Mouse (Mus musculus) spleen, adult 12 weeks (tissue): Measurements from ENCODE around the gene Slc26a8.

Experiments
- DNase-seq: peaks from one replicate; pipeline ENCODE4 v3.0.0; 2022; ENCODE audit warnings: low spot score

The Slc26a8 gene

GRCm38 (mm10) chr17:28698672-28699071, 8.6 kb upstream of the Slc26a8 start:
- no peak for DNase-seq

GRCm38 (mm10) chr17:28698245-28698644, 8.2 kb upstream of the Slc26a8 start:
- no peak for DNase-seq

DNA sequence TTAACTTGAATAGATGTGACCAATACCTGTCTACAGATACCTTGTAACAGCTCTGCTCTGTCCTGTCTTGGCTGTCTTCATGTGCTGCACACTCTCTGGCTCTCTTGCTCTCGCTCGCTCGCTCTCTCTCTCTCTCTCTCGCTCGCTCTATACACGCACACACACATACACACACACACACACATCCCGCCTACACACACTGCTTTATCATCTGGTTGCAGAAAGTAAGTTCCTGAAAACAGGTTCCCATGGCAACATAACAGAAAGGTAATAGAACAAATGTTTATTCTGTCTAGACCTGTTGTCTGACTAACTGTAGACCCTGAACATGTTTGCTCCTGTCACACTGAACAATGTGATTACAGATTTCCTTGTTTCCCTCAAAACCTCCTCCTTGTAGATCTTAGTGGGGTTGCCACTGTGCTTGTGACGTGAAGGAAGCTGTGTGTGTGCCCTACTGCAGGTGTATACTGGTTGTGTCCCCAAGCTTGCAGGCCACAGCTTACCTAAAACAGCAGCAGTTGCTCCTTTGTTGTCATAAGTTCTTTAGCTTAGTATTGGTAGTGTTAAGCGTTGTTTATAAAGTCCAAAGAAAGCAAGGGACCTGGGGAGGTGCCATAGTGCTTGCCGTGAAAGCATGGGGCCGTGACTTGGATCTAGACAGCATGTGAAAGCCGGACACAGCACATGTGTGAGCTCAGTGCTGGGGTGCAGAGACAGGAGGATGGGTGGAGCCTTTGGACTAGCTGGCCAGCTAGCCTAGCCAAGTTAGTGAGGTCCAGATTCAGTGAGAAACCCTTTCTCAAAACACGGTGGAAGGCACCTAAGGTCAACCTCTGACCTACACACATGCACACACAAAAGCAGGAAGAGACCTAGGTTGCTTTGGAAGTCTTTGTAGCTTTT, 7.5 kb upstream of the Slc26a8 start:
- DNase-seq, result peak; percentile 45

DNA sequence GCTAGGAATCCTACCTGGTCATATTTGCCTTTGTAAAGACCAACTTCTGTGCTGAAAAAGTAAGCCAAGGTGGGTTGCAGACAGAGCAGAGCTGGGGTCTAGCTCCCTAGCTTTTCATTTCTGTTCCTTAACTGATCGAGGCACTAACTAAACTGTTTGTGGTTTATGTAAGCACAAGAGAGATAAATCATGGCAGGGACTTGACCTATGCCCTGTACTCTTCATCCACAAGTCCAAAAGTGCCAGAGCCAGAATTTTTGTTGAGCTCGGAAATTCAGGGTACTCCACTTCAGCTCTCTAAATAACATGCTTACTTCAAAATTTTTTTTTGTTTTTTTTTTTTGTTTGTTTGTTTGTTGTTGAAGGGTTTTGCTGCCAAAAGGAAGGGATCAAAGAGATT, 6.6 kb upstream of the Slc26a8 start:
- DNase-seq, result no peak

DNA sequence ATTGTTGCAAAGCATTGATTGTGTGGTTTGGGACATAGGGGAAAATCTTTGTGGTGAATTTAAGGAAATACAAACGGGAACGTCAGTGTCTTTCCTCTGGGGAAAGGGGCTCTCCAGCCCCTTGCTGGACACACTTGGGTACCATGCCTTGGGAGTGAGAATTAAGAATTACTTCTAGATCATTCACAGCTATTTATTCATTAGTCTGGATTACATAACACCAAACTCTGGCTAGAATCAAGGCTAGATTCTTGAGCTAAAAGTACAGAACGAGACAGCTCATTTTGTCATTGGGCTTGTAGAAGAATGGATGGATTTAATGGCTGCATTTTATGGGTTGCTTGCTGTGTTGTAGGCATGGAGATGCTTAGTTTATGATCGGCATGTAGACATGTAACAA, 4.8 kb upstream of the Slc26a8 start:
- no peak for DNase-seq

GRCm38 (mm10) chr17:28694078-28694477, 4.0 kb upstream of the Slc26a8 start:
- no peak for DNase-seq

DNA sequence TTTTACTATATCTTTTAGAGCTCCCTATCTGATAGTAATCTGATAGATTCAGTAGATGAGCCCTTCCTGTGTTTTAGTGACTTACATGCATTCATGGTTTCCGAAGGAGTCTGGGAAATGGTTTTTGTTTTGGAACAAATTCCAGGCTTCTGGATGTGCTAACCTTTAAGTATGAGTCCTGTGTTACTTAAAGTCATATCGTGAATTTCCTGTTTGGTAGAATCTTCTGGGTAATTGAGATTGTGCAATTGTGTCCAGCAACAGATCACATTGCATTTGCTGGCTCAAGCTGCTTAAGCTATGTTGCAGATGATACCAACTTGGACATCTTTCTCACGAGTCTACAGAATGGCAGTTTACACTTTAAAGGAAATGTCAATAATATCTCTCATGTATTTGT, 3.1 kb upstream of the Slc26a8 start:
- no peak for DNase-seq

DNA sequence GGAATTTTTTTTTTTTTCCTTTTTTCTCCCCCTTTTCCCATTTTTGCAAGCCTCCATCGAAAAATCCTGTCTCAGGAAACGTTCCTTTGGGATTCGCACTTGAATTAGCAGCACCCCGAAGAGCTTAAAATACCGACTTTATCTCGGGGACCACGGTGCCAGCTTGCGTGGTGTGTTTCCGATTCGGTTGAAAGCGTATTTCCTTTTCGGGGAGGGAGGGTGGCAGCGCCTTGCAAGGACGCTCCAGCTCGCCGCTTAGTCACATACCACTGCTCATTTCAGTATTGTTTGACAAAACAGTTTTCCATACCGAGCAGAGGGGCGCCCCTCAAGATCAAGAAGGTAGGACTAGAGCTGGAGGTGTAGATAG, 2.3 kb upstream of the Slc26a8 start:
- DNase-seq, result peak; percentile 54

DNA sequence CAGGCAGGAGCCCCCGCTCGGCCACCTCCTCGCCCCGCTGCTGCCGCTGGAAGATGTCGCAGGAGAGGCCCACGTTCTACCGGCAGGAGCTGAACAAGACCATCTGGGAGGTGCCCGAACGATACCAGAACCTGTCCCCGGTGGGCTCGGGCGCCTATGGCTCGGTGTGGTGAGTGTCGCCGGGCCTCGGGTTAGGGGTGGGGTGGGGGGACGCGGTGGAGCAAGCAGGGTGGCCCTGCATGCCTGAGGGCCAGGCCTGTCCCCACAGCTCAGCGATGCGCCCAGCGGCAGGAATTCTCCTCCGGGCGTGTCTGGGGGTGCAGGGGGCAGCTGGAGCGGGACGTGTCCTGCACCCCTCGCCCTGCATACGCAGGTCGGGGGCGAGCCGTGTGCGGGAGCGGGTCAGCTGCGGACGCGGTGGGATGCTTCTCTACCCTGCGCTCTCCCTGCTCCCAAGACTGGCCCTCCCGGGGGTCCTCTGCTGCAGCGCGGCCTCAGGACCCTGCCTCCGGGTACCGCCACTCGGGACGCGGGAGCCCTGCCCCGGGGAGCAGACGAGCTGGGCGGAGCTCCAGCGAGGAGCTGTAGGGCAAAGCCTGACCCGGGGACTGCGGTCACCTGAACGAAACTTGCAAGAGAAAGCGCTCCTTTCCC, 1.8 kb upstream of the Slc26a8 start:
- DNase-seq, result peak; percentile 57

- DNase-seq, result peak; percentile 100
Measured at GRCm38 (mm10) chr17:28690776-28691686, 998 bp upstream of the Slc26a8 start, which contains the start of gene Mapk14. Mapk14 (plus strand) TSS chr17:28691329.

GRCm38 (mm10) chr17:28687354-28687753, 2.7 kb downstream of the Slc26a8 start:
- DNase-seq, result no peak

DNA sequence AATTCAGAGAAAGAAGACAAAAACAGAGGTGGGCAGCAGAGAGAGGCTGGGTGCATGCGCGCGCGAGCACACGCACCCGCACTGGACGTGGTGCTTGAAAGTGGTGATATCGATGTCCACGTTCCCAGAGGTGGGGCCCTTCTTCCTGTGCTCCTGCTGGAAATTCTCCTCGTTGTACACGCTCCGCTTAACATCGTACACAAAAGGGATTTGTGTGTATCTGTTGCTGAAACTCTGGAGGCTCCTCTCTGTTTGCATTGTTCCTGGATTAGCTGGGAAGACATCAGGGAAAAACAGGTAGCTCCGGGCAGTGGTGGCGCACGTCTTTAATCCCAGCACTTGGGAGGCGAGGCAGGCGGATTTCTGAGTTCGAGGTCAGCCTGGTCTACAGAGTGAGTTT, 5.4 kb downstream of the Slc26a8 start:
- no peak for DNase-seq

DNA sequence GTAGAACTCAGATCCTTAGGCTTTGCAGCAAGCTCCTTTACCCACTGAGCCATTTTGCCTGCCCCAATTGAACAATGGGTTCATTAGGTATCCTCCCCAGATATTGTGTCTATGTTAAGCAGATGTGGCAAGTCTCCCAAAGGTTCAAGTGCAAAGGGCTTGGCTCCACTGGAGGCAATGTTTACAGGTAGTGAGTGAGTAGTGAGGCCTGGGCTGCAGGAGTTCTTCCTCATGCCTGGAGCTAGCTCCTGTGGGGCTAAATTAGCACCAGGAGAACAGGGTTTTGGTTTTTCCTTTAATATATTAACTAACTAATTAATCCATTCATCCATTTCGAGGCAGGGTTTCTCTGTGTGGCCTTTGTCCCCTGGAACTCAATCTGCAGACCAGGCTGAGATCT, 6.4 kb downstream of the Slc26a8 start:
- DNase-seq, result no peak

DNA sequence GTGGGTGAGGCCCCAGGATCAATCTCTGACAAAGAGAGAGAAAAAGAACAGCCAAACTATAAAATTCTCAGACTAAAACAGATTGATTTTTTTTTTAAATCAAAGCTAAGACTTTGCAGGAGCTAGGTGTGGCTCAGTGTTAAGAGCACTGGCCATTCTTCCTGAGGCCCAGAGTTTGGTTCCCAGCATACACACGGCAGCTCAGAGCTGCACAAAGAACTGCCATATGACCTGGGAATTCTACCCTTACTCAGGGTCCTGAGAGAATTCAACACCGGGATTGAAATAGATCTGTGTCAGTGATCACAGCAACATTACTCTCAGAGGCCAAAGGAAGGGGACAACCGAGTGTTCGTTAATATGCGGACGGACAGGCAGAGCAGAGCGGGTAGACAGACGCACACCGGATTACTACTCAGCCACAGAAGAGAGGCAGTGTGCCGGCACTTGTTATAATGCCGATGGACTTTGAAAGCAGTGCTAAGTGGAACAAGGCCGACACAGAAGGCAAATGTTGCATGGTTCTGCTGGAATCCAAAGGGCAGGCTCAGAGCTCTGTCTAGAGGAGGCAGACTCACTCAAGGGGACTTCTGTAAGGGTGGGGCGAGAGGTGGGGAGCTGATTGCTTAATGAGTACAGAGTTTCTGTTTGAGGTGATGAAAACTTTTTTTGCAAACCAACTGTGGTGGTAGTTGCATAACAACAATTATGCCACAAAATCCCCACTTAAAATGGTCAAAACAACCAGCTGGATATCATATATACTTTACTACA, 7.5 kb downstream of the Slc26a8 start:
- DNase-seq, result no peak

- no peak for DNase-seq
Measured at GRCm38 (mm10) chr17:28659564-28659963, 30.5 kb downstream of the Slc26a8 start.

- DNase-seq, result no peak
Measured at GRCm38 (mm10) chr17:28657936-28658335, 32.1 kb downstream of the Slc26a8 start.

DNA sequence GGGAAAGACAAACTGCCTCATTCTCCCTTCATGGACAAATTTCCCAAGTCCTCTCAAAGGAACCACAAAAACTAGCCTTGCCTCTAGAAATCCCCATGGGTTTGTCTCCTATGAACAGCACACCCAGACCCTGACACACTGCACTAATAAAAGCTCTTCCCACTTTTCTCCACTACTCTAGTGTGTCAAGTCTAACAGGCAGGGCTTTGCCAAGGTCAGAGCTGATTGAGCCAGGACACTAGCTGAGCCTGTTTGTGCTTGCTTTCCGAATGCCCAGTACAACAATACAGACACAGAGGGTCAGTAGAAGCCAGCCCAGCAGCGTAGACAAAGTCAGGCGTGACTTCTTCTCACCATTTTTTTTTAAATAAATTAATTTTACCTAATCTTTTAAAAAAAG, 39.8 kb downstream of the Slc26a8 start:
- DNase-seq, result no peak

DNA sequence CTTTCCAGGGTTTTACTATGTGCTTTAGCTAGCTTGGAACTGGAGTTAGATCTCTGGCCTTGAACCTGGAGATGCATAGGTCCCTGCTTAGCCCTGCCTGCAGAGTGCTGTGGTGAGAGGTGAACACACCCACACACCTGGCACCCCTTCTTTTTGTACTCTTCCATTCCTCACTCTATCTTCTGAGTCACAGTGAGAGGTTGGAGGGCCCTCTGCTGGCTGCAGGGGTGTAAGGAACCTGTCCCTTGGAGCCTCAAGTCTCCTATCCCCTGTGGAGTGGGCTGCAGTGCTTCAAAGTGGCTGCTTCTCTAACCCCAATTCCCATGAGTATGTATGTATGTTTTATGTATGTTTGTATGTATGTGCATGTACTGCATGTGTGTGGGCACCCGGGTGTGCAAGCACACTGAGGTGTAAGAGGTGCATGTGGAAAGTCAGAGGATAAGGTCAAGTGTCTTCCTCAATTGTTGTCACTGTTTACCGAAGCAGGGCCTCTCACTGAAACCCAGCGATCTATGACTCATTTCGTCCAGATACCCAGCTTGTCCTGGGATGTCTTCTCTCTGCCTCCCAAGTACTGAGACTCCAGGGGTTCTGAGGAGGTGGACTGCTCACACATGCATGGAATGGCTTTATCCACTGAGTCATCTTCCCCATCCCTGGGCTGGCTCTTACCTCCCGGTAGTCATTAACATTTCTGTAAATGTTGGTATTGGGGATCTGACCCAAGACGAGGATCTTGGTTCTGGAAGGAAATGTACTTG, 41.2 kb downstream of the Slc26a8 start:
- DNase-seq, result peak; percentile 21

DNA sequence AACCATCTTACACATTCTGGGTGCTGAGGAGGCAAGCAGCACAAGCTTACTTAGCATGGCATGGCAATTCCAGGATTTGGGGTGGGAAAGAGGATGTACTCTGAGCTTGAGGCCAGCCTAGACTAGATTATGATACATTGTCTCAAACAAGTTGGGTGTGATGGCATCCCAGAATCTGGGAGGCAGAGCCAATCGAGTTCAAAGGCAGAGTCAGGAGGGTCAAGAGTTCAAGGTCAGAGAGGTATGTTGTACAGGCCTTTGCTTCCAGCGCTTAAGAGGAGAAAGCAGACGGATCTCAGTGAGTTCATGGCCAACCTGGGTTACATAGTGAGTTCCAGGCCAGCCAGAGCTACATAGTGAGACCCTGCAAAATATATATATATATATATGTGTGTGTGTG, 43.8 kb downstream of the Slc26a8 start:
- DNase-seq, result no peak

GRCm38 (mm10) chr17:28644112-28644511, 45.9 kb downstream of the Slc26a8 start:
- DNase-seq, result no peak

DNA sequence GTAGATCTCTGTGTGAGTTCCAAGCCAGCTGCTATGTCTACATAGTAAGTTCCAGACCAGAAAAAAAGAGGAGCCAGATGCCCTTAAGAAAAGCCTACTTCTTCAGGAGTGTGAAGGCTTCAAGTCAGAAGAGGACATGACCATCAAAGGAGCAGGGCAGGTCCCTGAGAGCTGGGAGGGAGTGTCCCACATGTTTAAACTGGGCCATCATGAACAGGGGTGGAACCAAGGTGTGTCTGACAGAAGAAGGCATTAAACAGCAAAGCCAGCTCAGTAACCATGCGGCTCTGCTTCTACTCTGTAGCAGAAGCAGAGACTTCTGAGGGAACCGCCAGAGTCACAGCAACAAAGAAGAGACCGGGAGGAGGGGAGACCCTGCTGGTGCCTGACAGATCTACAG, 46.3 kb downstream of the Slc26a8 start:
- DNase-seq, result no peak
